Mouse (Mus musculus) cerebellum, adult 2 months (tissue): ENCODE data around the gene Prkd3.

Source experiments
- CTCF ChIP-seq: fragments of 200-500 bp; IDR thresholded peaks from 2 replicates; pipeline ENCODE4 v1.5.1; 2011; ENCODE audit warnings: low read depth, mild to moderate bottlenecking, control low read depth, low read length, moderate library complexity, borderline replicate concordance; ENCODE audit not compliant: insufficient read depth
- POLR2A ChIP-seq: fragments of 200-500 bp; IDR thresholded peaks from 2 replicates; pipeline ENCODE4 v1.6.1; 2011; ENCODE audit warnings: low read length, control low read depth, borderline replicate concordance; ENCODE audit not compliant: insufficient read depth

DNA sequence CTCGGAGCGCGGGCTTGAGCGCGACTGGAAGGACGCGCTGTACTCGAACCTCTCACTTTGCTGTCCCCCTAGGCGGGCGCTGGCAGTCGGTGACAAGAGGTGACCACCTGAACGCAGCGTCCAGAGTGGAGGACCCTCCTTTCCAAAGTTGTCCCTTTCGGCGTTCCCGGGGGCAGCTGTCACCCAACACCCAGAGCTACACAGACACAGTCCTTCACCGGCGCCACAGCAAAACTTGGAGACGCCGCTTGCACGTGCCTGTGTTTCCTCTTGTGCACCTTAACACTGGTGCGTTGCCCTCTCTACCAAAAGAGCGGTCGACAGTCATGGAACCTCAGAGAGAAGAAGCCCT, 344 bp upstream of the Prkd3 start:
- no peak for TF ChIP-seq POLR2A
- no peak for TF ChIP-seq CTCF
